Mouse (Mus musculus) left cerebral cortex, postnatal 10 days (tissue): ENCODE data around the gene Dock7. TPM values are rescaled to one million over a fixed set of nuclear protein-coding genes. Genes with fewer than 3 reads are reported as not detected.
A peak's percentile ranks its signal among the peaks of the same experiment; 100 is the strongest.

Experiments
- DNase-seq, 2 experiments: peaks; one replicate each; pipeline ENCODE4 v3.0.0; 2021 to 2022; ENCODE audit warnings: low spot score in 2 of 2, mixed read lengths in 1 of 2; ENCODE audit errors: extremely low spot score in 1 of 2
- intact Hi-C: fragments of 180-260 bp; cut with DNase I; formaldehyde crosslinking; loops from one replicate; pipeline ENCODE4 v1.15.1; 2025
- total RNA-seq, 2 experiments: library from RNA; stranded (reverse); gene quantifications; 2 replicates each; pipeline ENCODE4 v1.2.3; 2021

Dock7 gene
- total RNA-seq, 2 experiments from 2014 or later, result 62.8 to 70.9 TPM

- DNase-seq, result no peak
- intact Hi-C loops, result no loop called here
Measured at GRCm38 (mm10) chr4:98924906-98925178, 195.9 kb downstream of the Dock7 start.

- intact Hi-C loops, result no loop called here
- DNase-seq, result peak; percentile 9 to 16
Measured at GRCm38 (mm10) chr4:98924071-98924905, 196.4 kb downstream of the Dock7 start.

- intact Hi-C loops, result no loop called here
Measured at GRCm38 (mm10) chr4:98923568-98924070, 197.1 kb downstream of the Dock7 start, which contains the start of gene Usp1. Gene Usp1 (plus strand): TSS chr4:98923810.

GRCm38 (mm10) chr4:98922643-98923567 is 197.8 kb downstream of the Dock7 start:
- intact Hi-C loops, result no loop called here

More at GRCm38 (mm10) chr4:98923568-98924070, 197.1 kb downstream of the Dock7 start, which contains the start of gene Usp1:
- DNase-seq, result peak; percentile 85 to 89

GRCm38 (mm10) chr4:98922061-98922642 is 198.6 kb downstream of the Dock7 start:
- intact Hi-C loops, result no loop called here
- peak; percentile 18 for DNase-seq

More at GRCm38 (mm10) chr4:98922643-98923567, 197.8 kb downstream of the Dock7 start:
- peak; percentile 98 to 99 for DNase-seq

GRCm38 (mm10) chr4:98920896-98921295 is 199.8 kb downstream of the Dock7 start:
- no peak for DNase-seq
- intact Hi-C loops, result no loop called here

GRCm38 (mm10) chr4:98918204-98918603 is 202.5 kb downstream of the Dock7 start:
- no peak for DNase-seq
- intact Hi-C loops, result no loop called here

- no peak for DNase-seq
- intact Hi-C loops, result no loop called here
Measured at GRCm38 (mm10) chr4:98917724-98918123, 203.0 kb downstream of the Dock7 start.

- intact Hi-C loops, result no loop called here
- DNase-seq, result no peak
Measured at GRCm38 (mm10) chr4:98910246-98910645, 210.5 kb downstream of the Dock7 start.

GRCm38 (mm10) chr4:98887148-98887547 is 233.6 kb downstream of the Dock7 start:
- peak; percentile 32 to 43 for DNase-seq
- intact Hi-C loops, result no loop called here

Other genes starting within 250 kb of the Dock7 start
- gene Usp1, start 197.1 kb downstream of the Dock7 start, total RNA-seq, result 10 to 100 TPM; 14.6 to 14.7 TPM
- gene Angptl3, start 90.0 kb downstream of the Dock7 start, total RNA-seq, result not detected
- gene Atg4c, start 73.0 kb upstream of the Dock7 start, total RNA-seq, result 10 to 100 TPM; 25.3 to 29.3 TPM
- under 1 TPM; 0.41 to 0.69 TPM for gene Gm12689, start 175.0 kb upstream of the Dock7 start, total RNA-seq